Mouse (Mus musculus) brain, adult 2 months (tissue): ENCODE measurements around the gene Gm47959.

ENCODE experiments used
- DNase-seq: peaks from one replicate; pipeline ENCODE4 v3.0.0; 2011; ENCODE audit warnings: low read depth, low spot score

The Gm47959 gene

DNA sequence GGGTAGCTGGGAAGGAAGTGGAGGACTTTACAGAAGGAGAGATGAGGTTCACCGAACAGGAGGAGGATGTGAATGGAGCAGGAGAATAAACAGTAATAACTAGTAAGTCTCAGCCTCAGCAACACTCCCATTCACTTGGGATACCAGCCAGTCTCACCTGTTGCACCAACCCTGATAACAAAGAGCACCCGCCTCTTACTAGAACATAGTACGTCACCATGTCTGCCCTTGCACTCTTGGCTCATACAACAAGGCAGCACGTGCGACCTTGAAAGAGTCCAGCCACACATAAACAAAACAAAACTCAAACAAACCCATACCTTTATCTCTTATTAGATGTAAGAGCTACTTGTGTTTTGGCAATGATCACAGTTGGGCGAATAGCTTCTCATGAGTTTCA lies 32.2 kb downstream of the Gm47959 start:
- DNase-seq: no peak

- DNase-seq: no peak
Measured at GRCm38 (mm10) chr1:83034509-83034908, 34.2 kb downstream of the Gm47959 start.

DNA sequence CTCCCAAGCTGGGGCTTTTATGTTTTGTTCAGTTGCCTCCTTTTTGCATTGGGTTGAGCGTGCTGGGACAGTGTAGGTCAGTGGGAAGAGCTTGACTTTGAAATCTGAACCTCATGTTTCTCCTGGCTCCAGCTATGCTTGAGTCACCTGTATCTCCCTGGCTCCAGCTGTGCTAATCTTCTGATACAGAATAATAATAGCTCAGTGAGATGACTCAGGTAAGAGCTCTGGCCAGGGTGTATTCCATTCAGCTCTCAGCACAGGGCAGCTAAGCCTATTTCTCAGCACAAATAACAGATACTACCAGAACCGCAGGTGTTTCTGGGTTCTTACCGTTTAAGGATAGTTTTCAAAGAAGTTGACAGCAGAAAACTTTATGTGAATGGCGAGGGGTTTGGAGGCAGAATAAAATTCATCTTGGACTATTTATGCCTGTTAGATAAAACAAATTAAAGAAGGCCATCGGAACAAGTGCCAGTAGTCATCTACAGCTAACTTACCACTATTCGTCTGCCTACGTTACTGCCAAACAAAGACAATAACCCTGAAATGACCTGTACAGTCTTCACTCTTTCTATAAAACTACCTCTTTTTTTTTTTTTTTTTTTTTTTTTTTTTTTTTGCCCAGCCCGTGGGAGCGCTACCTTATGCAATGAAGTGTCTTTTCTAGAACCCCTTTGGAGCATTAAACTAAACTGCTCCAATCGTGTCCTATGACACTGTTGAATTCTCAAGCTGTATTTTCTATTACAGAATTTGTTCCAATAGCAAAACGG lies 36.7 kb downstream of the Gm47959 start:
- DNase-seq: peak; percentile 21

- DNase-seq: peak; percentile 83
Measured at GRCm38 (mm10) chr1:83038109-83038672, 37.8 kb downstream of the Gm47959 start, which contains the start of gene Slc19a3. Gene Slc19a3 (minus strand): TSS chr1:83038448.

DNA sequence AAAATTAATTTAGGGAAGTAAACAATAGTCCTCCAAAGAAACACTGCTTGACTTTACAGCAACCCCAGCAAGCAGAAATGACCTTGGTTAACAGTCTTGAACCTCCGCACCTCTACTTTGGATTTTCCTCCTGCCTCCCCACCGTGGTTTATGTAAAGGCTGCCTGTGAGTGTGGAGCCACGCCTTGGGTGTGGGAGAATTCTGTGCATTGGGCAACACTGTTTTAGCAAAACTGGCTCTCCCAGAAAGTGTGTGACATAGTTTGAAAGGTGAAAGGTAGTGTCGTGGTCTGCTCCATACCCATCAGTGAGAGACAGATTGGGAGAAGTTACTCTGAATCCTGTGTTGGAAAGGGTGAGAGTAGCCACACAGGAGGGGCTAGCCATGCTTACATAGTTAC lies 38.7 kb downstream of the Gm47959 start:
- no peak for DNase-seq

- DNase-seq: no peak
Measured at GRCm38 (mm10) chr1:83042380-83042779, 42.0 kb downstream of the Gm47959 start, which contains the start of gene Krtap28-10. Gene Krtap28-10 (minus strand): TSS chr1:83042480.

- no peak for DNase-seq
Measured at GRCm38 (mm10) chr1:83044882-83045427, 44.6 kb downstream of the Gm47959 start, which contains the start of gene Gm47969. Gene Gm47969 (plus strand): TSS chr1:83044932.
